Mouse (Mus musculus): ENCODE measurements around the gene Jhy. TPM values are rescaled to one million over a fixed set of nuclear protein-coding genes. Genes with fewer than 3 reads are reported as not detected.

The Jhy gene
- total RNA-seq, 2 experiments from 2014 or later = not detected

- DNase-seq = no peak
These were observed 45.9 kb downstream of the Jhy start for GRCm38 (mm10) chr9:40917871-40918613.

GRCm38 (mm10) chr9:40908915-40909314, 55.0 kb downstream of the Jhy start:
- no peak for DNase-seq

GRCm38 (mm10) chr9:40908411-40908810, 55.5 kb downstream of the Jhy start:
- no peak for DNase-seq

DNA sequence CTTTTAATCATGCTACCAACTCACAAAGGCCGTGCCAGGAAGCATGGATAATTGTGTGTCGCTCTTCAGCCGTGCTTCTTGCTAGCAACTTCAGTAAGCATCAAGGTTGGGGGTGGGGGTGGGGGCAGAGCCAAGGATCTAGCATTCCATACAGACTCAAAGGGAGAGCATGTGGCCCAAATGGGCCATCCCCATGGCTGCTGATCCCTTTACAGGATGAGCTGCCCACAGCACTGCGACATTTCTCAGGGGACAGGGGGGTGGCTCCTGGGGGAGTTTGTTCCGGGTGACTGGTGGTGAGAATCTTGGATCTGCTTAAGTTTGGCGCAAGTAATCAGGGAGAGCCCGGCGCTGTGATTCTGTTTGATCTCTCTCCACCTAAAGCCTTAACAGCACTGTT, 56.5 kb downstream of the Jhy start:
- no peak for DNase-seq

DNA sequence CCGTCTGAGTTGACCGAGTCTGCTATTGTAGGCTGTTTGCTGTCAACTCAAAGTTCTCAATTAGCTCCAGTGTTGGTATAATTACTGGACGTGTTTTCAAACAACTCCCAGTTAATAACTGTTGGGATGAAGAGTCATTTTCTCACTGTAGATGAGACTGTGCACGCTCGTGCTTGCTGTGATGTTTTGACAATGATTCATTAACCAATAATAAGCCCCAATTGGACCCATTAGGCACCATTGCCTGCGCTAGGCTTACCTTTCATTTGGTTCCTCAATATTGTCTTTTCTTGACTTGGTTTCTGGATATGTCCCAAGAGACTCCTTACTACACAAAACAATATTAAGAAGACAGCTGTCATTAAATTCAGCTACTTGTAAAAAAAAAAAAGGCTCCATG, 71.5 kb downstream of the Jhy start:
- DNase-seq = no peak

- DNase-seq = no peak
These were observed 74.5 kb downstream of the Jhy start for GRCm38 (mm10) chr9:40889389-40889788.

GRCm38 (mm10) chr9:40885669-40886068, 78.2 kb downstream of the Jhy start:
- DNase-seq = no peak

GRCm38 (mm10) chr9:40878998-40879397, 84.9 kb downstream of the Jhy start:
- DNase-seq = no peak

DNA sequence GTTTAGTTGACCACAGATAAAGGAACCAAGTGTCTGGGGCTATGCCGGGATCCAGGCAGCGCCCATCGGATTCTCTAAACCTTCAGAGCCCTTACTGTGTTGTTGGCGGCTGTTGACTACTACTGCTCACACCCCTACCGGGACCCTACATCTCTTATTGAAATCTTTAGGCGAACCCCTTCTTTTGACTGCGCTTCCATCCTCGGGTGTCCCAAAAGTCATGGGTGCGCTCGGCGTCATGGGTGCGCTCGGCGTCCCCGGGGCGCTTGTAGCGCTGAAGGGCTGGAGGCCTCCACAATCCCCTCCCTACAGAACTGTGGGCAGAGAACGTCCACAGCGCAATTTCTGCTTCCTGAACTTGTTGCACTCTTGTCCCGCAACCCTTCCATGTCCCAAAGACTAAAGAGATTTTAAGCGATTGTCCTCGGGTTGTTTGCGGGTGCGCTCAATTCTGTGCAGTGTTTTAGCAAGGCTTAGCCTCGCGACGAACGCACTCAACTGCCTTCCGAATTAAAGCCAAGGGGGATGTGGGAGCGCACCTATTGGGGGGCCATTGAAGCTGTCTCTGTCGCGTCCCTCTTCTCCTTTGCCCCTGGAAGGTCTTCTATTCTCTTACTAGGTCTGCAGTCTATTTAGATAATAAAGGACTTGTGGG, 85.5 kb downstream of the Jhy start:
- DNase-seq = no peak

GRCm38 (mm10) chr9:40877881-40878235, 86.1 kb downstream of the Jhy start:
- DNase-seq = no peak

- DNase-seq = no peak
These were observed 86.6 kb downstream of the Jhy start for GRCm38 (mm10) chr9:40877146-40877880.

- DNase-seq = no peak
These were observed 87.2 kb downstream of the Jhy start for GRCm38 (mm10) chr9:40876693-40877092.

- no peak for DNase-seq
These were observed 87.8 kb downstream of the Jhy start for GRCm38 (mm10) chr9:40876164-40876563.

GRCm38 (mm10) chr9:40875431-40875830, 88.5 kb downstream of the Jhy start:
- DNase-seq = no peak

GRCm38 (mm10) chr9:40874961-40875360, 89.0 kb downstream of the Jhy start:
- DNase-seq = no peak

DNA sequence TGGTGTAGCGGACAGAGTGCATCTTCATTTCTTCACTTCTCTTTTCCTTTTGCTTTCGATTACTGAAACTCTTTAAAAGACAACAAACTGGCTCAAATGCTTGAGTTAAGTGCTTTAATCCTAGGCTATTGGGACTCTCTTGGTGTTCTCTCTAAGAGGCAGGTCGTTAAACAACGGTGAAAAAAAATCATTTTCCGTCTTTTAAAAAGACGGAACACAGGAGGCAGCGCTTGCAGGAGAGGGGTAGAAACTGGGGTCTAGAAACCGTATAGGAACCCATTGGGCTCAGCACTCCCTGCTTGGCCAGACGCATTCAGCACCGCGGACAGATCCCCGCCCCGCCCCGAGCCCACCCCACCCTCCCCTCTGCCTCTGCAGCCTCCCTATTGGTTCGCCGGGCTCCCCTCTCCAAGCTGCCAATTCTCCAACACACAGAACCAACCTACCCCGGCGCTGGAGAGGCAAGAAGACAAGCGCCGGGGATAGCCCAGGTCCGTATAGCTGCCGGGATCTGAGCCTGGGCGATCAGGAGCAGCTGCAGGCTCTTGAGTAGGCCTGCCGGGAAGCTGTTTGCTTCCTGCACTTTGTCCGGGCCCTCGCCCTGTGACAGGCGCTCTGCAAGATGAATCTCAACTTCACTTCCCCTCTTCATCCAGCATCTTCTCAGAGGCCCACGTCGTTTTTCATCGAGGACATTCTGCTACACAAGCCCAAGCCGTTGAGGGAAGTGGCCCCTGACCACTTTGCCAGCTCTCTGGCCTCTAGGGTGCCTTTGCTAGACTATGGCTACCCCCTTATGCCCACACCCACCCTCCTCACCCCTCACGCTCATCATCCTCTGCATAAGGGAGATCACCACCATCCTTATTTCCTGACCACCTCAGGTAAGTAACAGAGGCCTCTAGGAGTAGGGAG, 90.1 kb downstream of the Jhy start, which contains the start of gene Bsx:
Gene Bsx (plus strand): TSS at position 572 of the 915 bp plus-strand sequence.
- peak; percentile 83 for DNase-seq

DNA sequence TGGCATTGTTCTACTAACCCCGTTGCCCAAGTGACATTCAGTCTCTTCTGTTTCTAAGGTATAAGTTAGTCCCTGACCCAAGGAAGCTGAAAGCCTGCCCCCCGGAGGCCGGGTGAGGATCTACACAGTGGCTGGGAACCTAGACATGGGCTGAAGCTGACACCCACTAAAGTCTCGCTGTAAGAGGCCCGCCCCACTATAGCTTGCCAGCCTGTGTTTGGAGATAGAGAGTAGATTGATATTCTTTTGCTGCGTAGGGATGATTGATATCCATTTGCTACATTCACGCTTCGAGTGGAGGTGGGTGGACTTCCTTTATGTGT, 91.8 kb downstream of the Jhy start:
- no peak for DNase-seq

GRCm38 (mm10) chr9:40871369-40872155, 92.4 kb downstream of the Jhy start:
- no peak for DNase-seq

DNA sequence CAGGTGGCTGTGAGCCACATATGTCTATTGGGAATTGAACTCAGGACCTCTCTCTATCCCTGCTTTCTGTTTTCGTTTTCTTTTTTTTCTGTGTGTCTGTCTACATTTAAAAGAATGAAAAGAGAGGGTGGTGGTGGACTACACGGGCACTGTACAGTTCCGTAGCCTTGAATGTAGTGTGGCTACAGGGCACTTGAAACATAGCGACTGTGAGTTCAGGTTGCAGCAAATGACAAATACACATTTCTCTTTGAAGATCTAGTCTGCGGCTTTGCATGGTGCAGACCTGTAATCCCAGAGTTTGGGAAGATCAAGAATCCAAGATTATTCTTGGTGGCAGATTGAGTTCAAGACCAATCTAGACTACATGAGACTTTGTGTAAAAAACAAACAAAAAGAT, 93.6 kb downstream of the Jhy start:
- DNase-seq = no peak

- no peak for DNase-seq
These were observed 104.7 kb downstream of the Jhy start for GRCm38 (mm10) chr9:40859196-40859595.

DNA sequence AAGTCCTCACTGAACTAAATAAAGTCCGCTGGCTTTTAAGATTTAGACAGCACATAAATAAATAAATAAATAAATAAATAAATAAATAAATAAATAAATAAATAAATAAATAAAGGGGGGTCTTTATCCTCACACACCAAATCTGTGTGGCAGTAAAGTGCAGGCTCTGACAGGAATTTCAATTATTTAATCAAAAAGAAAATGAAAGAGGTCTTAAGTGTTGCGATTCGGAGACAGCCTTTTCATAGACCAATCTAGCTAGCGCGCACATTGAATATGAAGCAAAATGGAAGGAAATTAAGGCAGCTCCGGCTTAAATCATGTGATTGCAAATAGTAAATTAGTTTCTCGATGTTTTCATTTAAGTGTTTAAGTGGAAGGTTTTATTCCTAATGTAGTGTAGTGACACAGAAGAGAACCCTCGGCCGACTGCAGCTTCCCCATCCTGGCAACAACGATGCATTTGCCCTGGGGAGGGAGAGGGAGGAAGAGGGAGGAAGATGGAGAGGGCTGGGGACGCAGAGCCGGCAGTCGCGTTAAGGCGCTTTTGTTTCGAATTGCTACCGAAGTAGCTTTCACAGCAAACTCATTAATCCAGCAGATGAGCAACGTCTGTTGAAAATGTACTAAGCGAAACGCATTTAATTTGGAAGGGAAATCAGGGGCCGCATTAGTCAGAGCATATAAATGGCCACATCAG, 105.3 kb downstream of the Jhy start:
- DNase-seq = no peak
